Mouse (Mus musculus) layer of hippocampus, postnatal 25 days (tissue): ENCODE measurements around the gene Slc39a5. TPM values are rescaled to one million over a fixed set of nuclear protein-coding genes. Genes with fewer than 3 reads are reported as not detected.

Experiments
- microRNA-seq, 2 experiments: library from miRNA; unstranded; fragments of <30 nt; microRNA quantifications; one replicate each; pipeline ENCODE4 v1.2.0; 2021
- total RNA-seq, 2 experiments: library from RNA; stranded (reverse); gene quantifications; 2 replicates each; pipeline ENCODE4 v1.2.3; 2021

Slc39a5 gene
- total RNA-seq, 2 experiments from 2014 or later, result not detected

Small RNAs within 50 kb of the gene (microRNA-seq; reads per million reads assigned to microRNA genes)
- gene Gm25361 (0 reads per million in 2 experiments), gene Gm26308 (0 reads per million in 2 experiments), gene Mir6914 (0.37 to 0.40 reads per million in 2 experiments), gene Mir6915 (5.7 to 8.6 reads per million in 2 experiments)

Other genes with a start within 250 kb of the Slc39a5 start
- gene Rbms2, start 220.9 kb downstream of the Slc39a5 start, total RNA-seq, result 10 to 100 TPM; 11.5 to 11.9 TPM
- gene Gls2, start 206.8 kb downstream of the Slc39a5 start, total RNA-seq, result 10 to 100 TPM; 19.2 to 23.5 TPM
- gene Spryd4, start 189.4 kb downstream of the Slc39a5 start, total RNA-seq, result 10 to 100 TPM in 1 of 2 experiments, 1 to 10 TPM in 1; 8.5 to 10.6 TPM
- gene Mip, start 175.4 kb downstream of the Slc39a5 start, total RNA-seq, result not detected
- 1 to 10 TPM; 4.3 to 5.6 TPM for gene Timeless, start 169.2 kb downstream of the Slc39a5 start, total RNA-seq
- not detected for gene Apon, start 147.1 kb downstream of the Slc39a5 start, total RNA-seq
- gene Apof, start 132.6 kb downstream of the Slc39a5 start, total RNA-seq, result not detected
- gene Stat2, start 130.7 kb downstream of the Slc39a5 start, total RNA-seq, result 10 to 100 TPM; 27.8 to 30.0 TPM
- 1 to 10 TPM in 1 of 2 experiments, under 1 TPM in 1; 0.84 to 1.1 TPM for gene Il23a, start 102.5 kb downstream of the Slc39a5 start, total RNA-seq
- 10 to 100 TPM; 12.3 to 17.4 TPM for gene Pan2, start 97.9 kb downstream of the Slc39a5 start, total RNA-seq
- gene Cnpy2, start 78.8 kb downstream of the Slc39a5 start, total RNA-seq, result 10 to 100 TPM; 81.1 to 92.0 TPM
- gene Cs, start 63.5 kb downstream of the Slc39a5 start, total RNA-seq, result 100 to 1,000 TPM; 232 to 242 TPM
- gene Coq10a, start 32.2 kb downstream of the Slc39a5 start, total RNA-seq, result 10 to 100 TPM; 52.9 to 53.5 TPM
- 10 to 100 TPM; 54.7 to 69.5 TPM for gene Ankrd52, start 24.1 kb downstream of the Slc39a5 start, total RNA-seq
- gene Nabp2, start 10.3 kb upstream of the Slc39a5 start, total RNA-seq, result 100 to 1,000 TPM in 1 of 2 experiments, 10 to 100 TPM in 1; 96.7 to 101 TPM
- 10 to 100 TPM; 68.0 to 76.9 TPM for gene Rnf41, start 10.4 kb upstream of the Slc39a5 start, total RNA-seq
- 100 to 1,000 TPM; 228 to 242 TPM for gene Smarcc2, start 58.0 kb upstream of the Slc39a5 start, total RNA-seq
- 100 to 1,000 TPM; 551 to 619 TPM for gene Myl6, start 92.9 kb upstream of the Slc39a5 start, total RNA-seq
- 10 to 100 TPM; 17.4 to 18.9 TPM for gene Myl6b, start 97.5 kb upstream of the Slc39a5 start, total RNA-seq
- 1 to 10 TPM; 4.6 to 5.0 TPM for gene Esyt1, start 124.6 kb upstream of the Slc39a5 start, total RNA-seq
- 10 to 100 TPM; 13.2 to 14.8 TPM for gene Zc3h10, start 146.5 kb upstream of the Slc39a5 start, total RNA-seq
- gene Rpl41, start 148.1 kb upstream of the Slc39a5 start, total RNA-seq, result 1,000 to 10,000 TPM; 1,459 to 1,623 TPM
- 10 to 100 TPM; 62.9 to 65.3 TPM for gene Pa2g4, start 164.8 kb upstream of the Slc39a5 start, total RNA-seq
- gene Erbb3, start 188.4 kb upstream of the Slc39a5 start, total RNA-seq, result 1 to 10 TPM; 9.7 to 10.0 TPM
- 100 to 1,000 TPM; 321 to 324 TPM for gene Rps26, start 225.5 kb upstream of the Slc39a5 start, total RNA-seq
- 10 to 100 TPM; 10.7 to 17.2 TPM for gene Ikzf4, start 244.8 kb upstream of the Slc39a5 start, total RNA-seq